9 mouse cellular contexts compared by ENCODE assay signal in genomic region chr10:70060689-70061081, GRCm38 (mm10). TPM values are rescaled to one million over a fixed set of nuclear protein-coding genes. Genes with fewer than 3 reads are reported as not detected.
A peak's percentile ranks its signal among the peaks of the same experiment; 100 is the strongest.
DNase-seq lines count a peak whose midpoint lies in the region; ATAC-seq and TF ChIP-seq lines count a peak whose summit lies in the region.
"Had no signal": no experiment of that assay in that cellular context is flagged by ENCODE, and none has a peak within 500 bp of the region (broad histone marks: within the 10 kb centered on the region; RNA-seq: fewer than 3 reads in every experiment).

No protein-coding gene starts in this region.

- in situ Hi-C loops in CH12.LX (cut with MboI; ENCODE audit: low pct_ligation_motif_present, low pct_unique_long_range_greater_than_20kb, low sequenced_read_pairs), result no loop called here

- H3K36me3 ChIP-seq in heart, embryonic 16.5 days (ENCODE audit: control insufficient read depth, insufficient read depth), result no peaks in the 10 kb centered on the region
- H3K36me3 ChIP-seq in CH12.LX (replicated peaks in 1 of 2; ENCODE audit: control insufficient read depth in 1 of 2, insufficient read depth in 1 of 2, low read length in 1 of 2), result no peaks in the 10 kb centered on the region
- H3K36me3 ChIP-seq: neural tube, embryonic 13.5 days had no signal

- peaks cover 18% of the 10 kb centered on the region for H3K4me1 ChIP-seq in heart, embryonic 16.5 days (ENCODE audit: control insufficient read depth, insufficient read depth, low read length)
- H3K4me1 ChIP-seq in CH12.LX (ENCODE audit: control insufficient read depth in 1 of 2, insufficient read depth in 2 of 2), result peaks cover 0 to 18% of the 10 kb centered on the region in 2 experiments; a peak in 2 of 4 replicates

- no peak for DNase-seq in heart, postnatal 4 days
- peak; percentile 54 for DNase-seq in CH12.LX (ENCODE audit: extremely low read depth)
- DNase-seq in adrenal gland, postnatal 36 days, result peak; percentile 19 to 47
- peak; percentile 56 for DNase-seq in large intestine, adult 2 months (ENCODE audit: low read depth, low spot score)
- DNase-seq in ovary, postnatal 36 days (ENCODE audit: low spot score), result no peak
- DNase-seq in neural tube, embryonic 10.5 days (ENCODE audit: extremely low spot score, low spot score), result no peak
- no peak for DNase-seq in urinary bladder, postnatal 25 days (ENCODE audit: low spot score)

- no peak overlapping the region for H3K27ac ChIP-seq in heart, embryonic 16.5 days (ENCODE audit: low read length)
- no peak overlapping the region for H3K27ac ChIP-seq in CH12.LX (ENCODE audit: insufficient read depth, low read depth)
- H3K27ac ChIP-seq: neural tube, embryonic 13.5 days had no signal

- no peak for TF ChIP-seq RAD21 in CH12.LX (IDR thresholded peaks at IDR 0.05; ENCODE audit: low read depth, low read length)

- TF ChIP-seq EP300 in CH12.LX (IDR thresholded peaks at IDR 0.05; ENCODE audit: low read length), result no peak; the same call in 1 of the 2 replicates

- WGBS in heart, embryonic 16.5 days, result 22% methylated on average over 10 of the region's 10 CpGs
- WGBS in large intestine, adult 2 months, result 12% methylated on average over 10 of the region's 10 CpGs

- no peak overlapping the region for H3K9ac ChIP-seq in heart, embryonic 16.5 days (ENCODE audit: low read length)
- no peak overlapping the region for H3K9ac ChIP-seq in CH12.LX (ENCODE audit: insufficient read depth, low read depth)
- H3K9ac ChIP-seq: neural tube, embryonic 13.5 days had no signal

- H3K79me2 ChIP-seq in CH12.LX (replicated peaks; ENCODE audit: control insufficient read depth, extremely low read depth, insufficient read depth, poor library complexity, severe bottlenecking), result no peaks in the 10 kb centered on the region

- TF ChIP-seq CTCF in CH12.LX (conservative IDR thresholded peaks at IDR 0.05 in 1 of 2, IDR thresholded peaks at IDR 0.05 in 1 of 2; ENCODE audit: low read depth in 2 of 2, low read length in 2 of 2), result no peak

- H3K4me2 ChIP-seq in heart, embryonic 16.5 days (ENCODE audit: low read depth, low read length), result peak overlapping the region; percentile 53
- H3K4me2 ChIP-seq in CH12.LX (ENCODE audit: insufficient read depth, low read depth, poor library complexity, severe bottlenecking), result peak overlapping the region; percentile 83
- H3K4me2 ChIP-seq: neural tube, embryonic 13.5 days had no signal

- peaks cover 3% of the 10 kb centered on the region for H3K9me3 ChIP-seq in heart, embryonic 16.5 days (replicated peaks; ENCODE audit: control insufficient read depth, low read length)
- peaks cover 6% of the 10 kb centered on the region for H3K9me3 ChIP-seq in CH12.LX (replicated peaks; ENCODE audit: low read length)
- H3K9me3 ChIP-seq: neural tube, embryonic 13.5 days had no signal

- H3K27me3 ChIP-seq in heart, embryonic 16.5 days (ENCODE audit: control insufficient read depth, insufficient read depth, low read length), result no peaks in the 10 kb centered on the region
- H3K27me3 ChIP-seq in CH12.LX (replicated peaks), result peaks cover 15% of the 10 kb centered on the region
- H3K27me3 ChIP-seq: neural tube, embryonic 13.5 days had no signal

- no peak for TF ChIP-seq POLR2A in CH12.LX (IDR thresholded peaks at IDR 0.05; ENCODE audit: low read depth, low read length)

- no peak overlapping the region for H3K4me3 ChIP-seq in heart, embryonic 16.5 days (ENCODE audit: low read length)
- peak overlapping the region in 2 of 3 experiments; percentile 3 to 40 for H3K4me3 ChIP-seq in CH12.LX (replicated peaks in 1 of 3; ENCODE audit: low read depth in 2 of 3, low read length in 2 of 3, poor library complexity in 1 of 3)
- H3K4me3 ChIP-seq: neural tube, embryonic 13.5 days had no signal

- no peak for ATAC-seq in heart, embryonic 16.5 days (replicated peaks; ENCODE audit: extremely low read depth, insufficient read depth, low FRiP score)

- dilution Hi-C loops in CH12.LX (cut with MboI; ENCODE audit: extremely low pct_ligation_motif_present, extremely low pct_unique_long_range_greater_than_20kb, low sequenced_read_pairs), result no loop called here

TF ChIP-seq in CH12.LX, 34 proteins besides CTCF, POLR2A, EP300 and RAD21:
- TF ChIP-seq TCF12 (IDR thresholded peaks at IDR 0.05; ENCODE audit: low read depth, low read length) (peak; percentile 63; the same call in 1 of the 2 replicates), MAX (IDR thresholded peaks at IDR 0.05; ENCODE audit: low read length) (no peak), ZMIZ1 (IDR thresholded peaks at IDR 0.05; ENCODE audit: low read depth, low read length) (no peak), BHLHE40 (IDR thresholded peaks at IDR 0.05; ENCODE audit: low read depth, low read length) (peak; percentile 94), SMC3 (IDR thresholded peaks at IDR 0.05; ENCODE audit: low read depth, low read length) (no peak), ETS1 (conservative IDR thresholded peaks at IDR 0.05; ENCODE audit: low read depth, low read length) (peak; percentile 84), MYC (IDR thresholded peaks at IDR 0.05; ENCODE audit: low read depth, low read length) (no peak), ZNF384 (IDR thresholded peaks at IDR 0.05; ENCODE audit: low read depth, low read length) (no peak), KAT2A (IDR thresholded peaks at IDR 0.05; ENCODE audit: insufficient replicate concordance, low read length) (no peak)
TF ChIP-seq in CH12.LX: peak in this region for 3.

RNA-seq across cellular contexts. Expression of gene Ccdc6, which starts 36.2 kb away (rescaled TPM):
- 13.1 and 14.0 TPM in 2 replicates for polyA plus RNA-seq in heart, embryonic 16.5 days (2015; fragmentation: Nextera tagmentation; extraction: Ambion mirVana)
- total RNA-seq in heart, postnatal 4 days (2021), result 10 to 100 TPM; 34.9 to 35.9 TPM
- total RNA-seq in CH12.LX (2012; rRNA removed), result 28.5 and 36.7 TPM in 2 replicates
- total RNA-seq in CH12.LX (2014; rRNA removed), result 17.1 and 19.7 TPM in 2 replicates
- polyA plus RNA-seq in CH12.LX (2012; ENCODE audit: insufficient read length, low read depth), result 33.0 and 33.5 TPM in 2 replicates
- 10 to 100 TPM; 50.2 to 98.3 TPM for total RNA-seq in adrenal gland, postnatal 36 days (2021)
- polyA plus RNA-seq in large intestine, adult 2 months (2012; rRNA removed), result 22.8 and 30.2 TPM in 2 replicates

Comparison
In these comparisons a context has a peak if more than half of its experiments do, and no peak if none do; other contexts are left out.
1. DNase-seq: peak in CH12.LX (single experiment), adrenal gland, postnatal 36 days (2 of 2) and large intestine, adult 2 months (single experiment); none in heart, postnatal 4 days (single experiment), ovary, postnatal 36 days (single experiment), neural tube, embryonic 10.5 days (single experiment) and urinary bladder, postnatal 25 days (single experiment).